Mouse (Mus musculus): Measurements from ENCODE around the gene Extl1. TPM values are rescaled to one million over a fixed set of nuclear protein-coding genes. Genes with fewer than 3 reads are reported as not detected.

The Extl1 gene
- polyA plus RNA-seq, 1 experiment from 2014 or later = 0.66 TPM

Other genes starting within 250 kb of the Extl1 start
- gene Cep85, start 196.7 kb downstream of the Extl1 start, polyA plus RNA-seq (2016; fragmentation: Nextera tagmentation; extraction: Ambion mirVana) = 32.3 and 33.2 TPM in 2 replicates
- 0.06 and 0.07 TPM in 2 replicates for gene Gm7534, start 180.8 kb downstream of the Extl1 start, polyA plus RNA-seq (2016; fragmentation: Nextera tagmentation; extraction: Ambion mirVana)
- gene Catsper4, start 156.5 kb downstream of the Extl1 start, polyA plus RNA-seq (2016; fragmentation: Nextera tagmentation; extraction: Ambion mirVana) = not detected in 2 replicates
- 2.6 and 3.4 TPM in 2 replicates for gene Cnksr1, start 145.5 kb downstream of the Extl1 start, polyA plus RNA-seq (2016; fragmentation: Nextera tagmentation; extraction: Ambion mirVana)
- 0.32 and 1.1 TPM in 2 replicates for gene E130218I03Rik, start 140.2 kb downstream of the Extl1 start, polyA plus RNA-seq (2016; fragmentation: Nextera tagmentation; extraction: Ambion mirVana)
- gene Zfp593, start 138.3 kb downstream of the Extl1 start, polyA plus RNA-seq (2016; fragmentation: Nextera tagmentation; extraction: Ambion mirVana) = 21.0 and 21.8 TPM in 2 replicates
- not detected in 2 replicates for gene Gm30191, start 136.9 kb downstream of the Extl1 start, polyA plus RNA-seq (2016; fragmentation: Nextera tagmentation; extraction: Ambion mirVana)
- 7.4 and 7.9 TPM in 2 replicates for gene Grrp1, start 129.7 kb downstream of the Extl1 start, polyA plus RNA-seq (2016; fragmentation: Nextera tagmentation; extraction: Ambion mirVana)
- gene Pdik1l, start 96.0 kb downstream of the Extl1 start, polyA plus RNA-seq (2016; fragmentation: Nextera tagmentation; extraction: Ambion mirVana) = 19.2 and 24.3 TPM in 2 replicates
- gene Trim63, start 68.7 kb downstream of the Extl1 start, polyA plus RNA-seq (2016; fragmentation: Nextera tagmentation; extraction: Ambion mirVana) = 0.31 and 0.34 TPM in 2 replicates
- 0.07 TPM in 1 of 2 replicates, not detected in the other for gene Slc30a2, start 40.7 kb downstream of the Extl1 start, polyA plus RNA-seq (2016; fragmentation: Nextera tagmentation; extraction: Ambion mirVana)
- gene Pafah2, start 12.5 kb upstream of the Extl1 start, polyA plus RNA-seq (2016; fragmentation: Nextera tagmentation; extraction: Ambion mirVana) = 7.0 and 8.3 TPM in 2 replicates
- 2,394 and 2,556 TPM in 2 replicates for gene Stmn1, start 84.5 kb upstream of the Extl1 start, polyA plus RNA-seq (2016; fragmentation: Nextera tagmentation; extraction: Ambion mirVana)
- 1.2 and 2.1 TPM in 2 replicates for gene Paqr7, start 112.8 kb upstream of the Extl1 start, polyA plus RNA-seq (2016; fragmentation: Nextera tagmentation; extraction: Ambion mirVana)
- gene Aunip, start 127.1 kb upstream of the Extl1 start, polyA plus RNA-seq (2016; fragmentation: Nextera tagmentation; extraction: Ambion mirVana) = 28.2 and 28.6 TPM in 2 replicates
- 107 and 114 TPM in 2 replicates for gene Mtfr1l, start 151.5 kb upstream of the Extl1 start, polyA plus RNA-seq (2016; fragmentation: Nextera tagmentation; extraction: Ambion mirVana)
- 9.5 and 9.7 TPM in 2 replicates for gene Selenon, start 168.3 kb upstream of the Extl1 start, polyA plus RNA-seq (2016; fragmentation: Nextera tagmentation; extraction: Ambion mirVana)